Mouse (Mus musculus) monocyte, adult 2 months (primary cell): ENCODE measurements at regions not wholly inside any gene's neighbourhood (a gene's known extent, or its start where the extent isn't known, plus 50 kb on each side); places are given as distances from the start of the nearest gene placed in this dataset.

Source experiments
- DNase-seq, 2 experiments: peaks; one replicate each; pipeline ENCODE4 v3.0.0; 2022; ENCODE audit warnings: low spot score in 2 of 2, low read depth in 1 of 2

GRCm38 (mm10) chr2:128465214-128465984 lies 125.6 kb upstream of the Spdye4c start:
- DNase-seq: no peak

- peak; percentile 26 to 37 for DNase-seq
These were observed 123.3 kb upstream of the Spdye4c start for GRCm38 (mm10) chr2:128467490-128468245.

- no peak for DNase-seq
These were observed 122.7 kb upstream of the Spdye4c start for GRCm38 (mm10) chr2:128468323-128468722.

- no peak for DNase-seq
These were observed 120.7 kb upstream of the Spdye4c start for GRCm38 (mm10) chr2:128470351-128470750.

GRCm38 (mm10) chr2:128473241-128473954 lies 117.6 kb upstream of the Spdye4c start:
- DNase-seq: no peak

- DNase-seq: no peak
These were observed 117.0 kb upstream of the Spdye4c start for GRCm38 (mm10) chr2:128473997-128474396.

- no peak for DNase-seq
These were observed 113.8 kb upstream of the Spdye4c start for GRCm38 (mm10) chr2:128477242-128477641.

GRCm38 (mm10) chr2:128491217-128491877 lies 99.7 kb upstream of the Spdye4c start:
- DNase-seq: no peak

GRCm38 (mm10) chr2:128493871-128494270 lies 97.1 kb upstream of the Spdye4c start:
- peak; percentile 21 to 28 for DNase-seq

- DNase-seq: no peak
These were observed 93.1 kb upstream of the Spdye4c start for GRCm38 (mm10) chr2:128497891-128498290.

- DNase-seq: no peak
These were observed 92.4 kb upstream of the Spdye4c start for GRCm38 (mm10) chr2:128498611-128499010.

- no peak for DNase-seq
These were observed 91.3 kb upstream of the Spdye4c start for GRCm38 (mm10) chr2:128499575-128500184.

- no peak for DNase-seq
These were observed 88.3 kb upstream of the Spdye4c start for GRCm38 (mm10) chr2:128502676-128503075.

- DNase-seq: no peak
These were observed 87.7 kb upstream of the Spdye4c start for GRCm38 (mm10) chr2:128503136-128503935.

GRCm38 (mm10) chr2:128507591-128508243 lies 83.3 kb upstream of the Spdye4c start:
- no peak for DNase-seq

- DNase-seq: no peak
These were observed 82.8 kb upstream of the Spdye4c start for GRCm38 (mm10) chr2:128508244-128508605.

GRCm38 (mm10) chr2:128511291-128511690 lies 79.7 kb upstream of the Spdye4c start:
- no peak for DNase-seq

- no peak for DNase-seq
These were observed 78.2 kb upstream of the Spdye4c start for GRCm38 (mm10) chr2:128512852-128513251.

- DNase-seq: no peak
These were observed 76.3 kb upstream of the Spdye4c start for GRCm38 (mm10) chr2:128514463-128515290.
